Mouse (Mus musculus): ENCODE results near the gene Gm47289. TPM values are rescaled to one million over a fixed set of nuclear protein-coding genes. Genes with fewer than 3 reads are reported as not detected.

Gm47289 gene
- total RNA-seq, 1 experiment, result not detected

- in situ Hi-C loops (cut with MboI; ENCODE audit: low sequenced_read_pairs in 2 of 2, unreplicated experiment in 2 of 2), result no loop called here
Observed at GRCm38 (mm10) chr9:119119409-119120167, 39.4 kb upstream of the Gm47289 start.

GRCm38 (mm10) chr9:119120168-119120560 is 38.8 kb upstream of the Gm47289 start:
- no peak for DNase-seq (ENCODE audit: low read depth, low spot score)
- no peaks in the 10 kb centered on the region for H3K9me3 ChIP-seq (ENCODE audit: control insufficient read depth, insufficient read depth, low read depth, low read length)
- peaks cover 0 to under 1% of the 10 kb centered on the region in 2 experiments; a peak in 1 of 4 replicates for H3K4me1 ChIP-seq (ENCODE audit: control insufficient read depth in 2 of 2, insufficient read depth in 2 of 2, low read length in 2 of 2, poor library complexity in 1 of 2)
- no peak overlapping the region for H3K4me3 ChIP-seq (ENCODE audit: insufficient read depth in 1 of 2, low read depth in 1 of 2, low read length in 2 of 2, poor library complexity in 1 of 2, severe bottlenecking in 1 of 2)
- H3K9ac ChIP-seq (ENCODE audit: insufficient read depth, low read depth, low read length, poor library complexity, severe bottlenecking), result no peak overlapping the region
- H3K27ac ChIP-seq (ENCODE audit: insufficient read depth, low read depth, low read length, poor library complexity, severe bottlenecking), result no peak overlapping the region
- in situ Hi-C loops (cut with MboI; ENCODE audit: low sequenced_read_pairs in 2 of 2, unreplicated experiment in 2 of 2), result no loop called here
- TF ChIP-seq ZC3H11A (IDR thresholded peaks at IDR 0.05; ENCODE audit: borderline replicate concordance, low read depth, low read length) (no peak), ZNF384 (IDR thresholded peaks at IDR 0.05; ENCODE audit: low read depth, low read length) (no peak), MAFK (IDR thresholded peaks at IDR 0.05; ENCODE audit: insufficient read depth, low read depth, low read length) (no peak), CHD2 (IDR thresholded peaks at IDR 0.05; ENCODE audit: low read depth, low read length) (no peak), HCFC1 (IDR thresholded peaks at IDR 0.05; ENCODE audit: borderline replicate concordance, insufficient read depth, low read length) (no peak)
- no peaks in the 10 kb centered on the region for H3K36me3 ChIP-seq (ENCODE audit: control insufficient read depth, insufficient read depth, low read length, poor library complexity, severe bottlenecking)

More at GRCm38 (mm10) chr9:119119409-119120167, 39.4 kb upstream of the Gm47289 start:
- H3K27ac ChIP-seq (ENCODE audit: insufficient read depth, low read depth, low read length, poor library complexity, severe bottlenecking), result no peak overlapping the region
- H3K4me3 ChIP-seq (ENCODE audit: insufficient read depth in 1 of 2, low read depth in 1 of 2, low read length in 2 of 2, poor library complexity in 1 of 2, severe bottlenecking in 1 of 2), result no peak overlapping the region
- no peak for TF ChIP-seq ZC3H11A (IDR thresholded peaks at IDR 0.05; ENCODE audit: borderline replicate concordance, low read depth, low read length)
- H3K9ac ChIP-seq (ENCODE audit: insufficient read depth, low read depth, low read length, poor library complexity, severe bottlenecking), result no peak overlapping the region
- DNase-seq (ENCODE audit: low read depth, low spot score), result no peak
- H3K9me3 ChIP-seq (ENCODE audit: control insufficient read depth, insufficient read depth, low read depth, low read length), result no peaks in the 10 kb centered on the region
- peaks cover 0 to 2% of the 10 kb centered on the region in 2 experiments; a peak in 1 of 4 replicates for H3K4me1 ChIP-seq (ENCODE audit: control insufficient read depth in 2 of 2, insufficient read depth in 2 of 2, low read length in 2 of 2, poor library complexity in 1 of 2)
- no peaks in the 10 kb centered on the region for H3K36me3 ChIP-seq (ENCODE audit: control insufficient read depth, insufficient read depth, low read length, poor library complexity, severe bottlenecking)

DNA sequence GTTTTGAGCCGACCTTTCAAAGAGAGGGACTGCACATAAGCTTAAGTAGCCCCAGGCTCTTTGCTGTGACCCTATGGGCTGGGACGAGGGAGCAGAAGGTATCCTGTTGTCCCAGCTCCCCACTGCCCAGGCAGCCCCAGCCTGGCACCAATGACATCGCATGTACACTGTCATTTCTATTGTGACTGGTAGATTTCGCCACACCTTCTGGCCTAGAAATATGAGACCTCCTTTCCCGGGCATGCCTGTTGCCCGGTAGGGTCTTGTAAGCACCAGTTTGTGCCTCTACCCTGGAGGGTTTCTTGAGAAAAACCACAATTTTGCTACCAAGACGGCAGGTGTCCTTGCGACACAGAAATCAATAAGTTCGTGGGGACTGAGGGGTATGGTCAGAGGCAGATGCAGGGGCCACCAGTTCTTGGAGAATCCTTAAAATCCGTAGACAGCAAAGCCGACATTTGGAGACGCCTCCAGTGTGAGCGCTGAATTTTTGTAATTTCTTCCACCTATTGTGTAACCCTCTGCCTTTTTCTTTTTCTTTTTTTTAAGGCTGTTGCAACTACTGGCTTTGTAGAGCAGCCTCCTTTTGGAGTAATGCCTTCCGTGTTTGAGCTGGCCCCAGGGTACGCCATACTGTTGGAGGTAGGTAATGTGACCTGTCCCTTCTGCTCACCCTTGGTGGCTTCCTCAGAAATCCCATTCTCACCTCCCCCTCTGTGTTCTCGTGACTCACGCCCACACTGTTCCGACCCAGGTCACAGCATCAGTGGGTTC is 36.2 kb upstream of the Gm47289 start:
- Histone ChIP-seq H3K4me3 (ENCODE audit: insufficient read depth in 1 of 2, low read depth in 1 of 2, low read length in 2 of 2, poor library complexity in 1 of 2, severe bottlenecking in 1 of 2) (no peak overlapping the region), H3K4me1 (ENCODE audit: control insufficient read depth in 2 of 2, insufficient read depth in 2 of 2, low read length in 2 of 2, poor library complexity in 1 of 2) (no peaks in the 10 kb centered on the region; a peak in 1 of 4 replicates), H3K27ac (ENCODE audit: insufficient read depth, low read depth, low read length, poor library complexity, severe bottlenecking) (no peak overlapping the region), H3K9ac (ENCODE audit: insufficient read depth, low read depth, low read length, poor library complexity, severe bottlenecking) (no peak overlapping the region), H3K36me3 (ENCODE audit: control insufficient read depth, insufficient read depth, low read length, poor library complexity, severe bottlenecking) (no peaks in the 10 kb centered on the region), H3K9me3 (ENCODE audit: control insufficient read depth, insufficient read depth, low read depth, low read length) (no peaks in the 10 kb centered on the region)
- TF ChIP-seq ZC3H11A (IDR thresholded peaks at IDR 0.05; ENCODE audit: borderline replicate concordance, low read depth, low read length) (no peak), ZNF384 (IDR thresholded peaks at IDR 0.05; ENCODE audit: low read depth, low read length) (no peak), HCFC1 (IDR thresholded peaks at IDR 0.05; ENCODE audit: borderline replicate concordance, insufficient read depth, low read length) (no peak)
- in situ Hi-C loops (cut with MboI; ENCODE audit: low sequenced_read_pairs in 2 of 2, unreplicated experiment in 2 of 2), result no loop called here
- DNase-seq (ENCODE audit: low read depth, low spot score), result no peak

- H3K27ac ChIP-seq (ENCODE audit: insufficient read depth, low read depth, low read length, poor library complexity, severe bottlenecking), result no peak overlapping the region
- no peak for TF ChIP-seq MAFK (IDR thresholded peaks at IDR 0.05; ENCODE audit: insufficient read depth, low read depth, low read length)
- TF ChIP-seq HCFC1 (IDR thresholded peaks at IDR 0.05; ENCODE audit: borderline replicate concordance, insufficient read depth, low read length), result no peak
- TF ChIP-seq CHD2 (IDR thresholded peaks at IDR 0.05; ENCODE audit: low read depth, low read length), result no peak
- TF ChIP-seq ZC3H11A (IDR thresholded peaks at IDR 0.05; ENCODE audit: borderline replicate concordance, low read depth, low read length), result no peak
- no peak for TF ChIP-seq ZNF384 (IDR thresholded peaks at IDR 0.05; ENCODE audit: low read depth, low read length)
- H3K36me3 ChIP-seq (ENCODE audit: control insufficient read depth, insufficient read depth, low read length, poor library complexity, severe bottlenecking), result no peaks in the 10 kb centered on the region
- H3K4me3 ChIP-seq (ENCODE audit: insufficient read depth in 1 of 2, low read depth in 1 of 2, low read length in 2 of 2, poor library complexity in 1 of 2, severe bottlenecking in 1 of 2), result no peak overlapping the region
- no peak overlapping the region for H3K9ac ChIP-seq (ENCODE audit: insufficient read depth, low read depth, low read length, poor library complexity, severe bottlenecking)
- in situ Hi-C loops (cut with MboI; ENCODE audit: low sequenced_read_pairs in 2 of 2, unreplicated experiment in 2 of 2), result no loop called here
- H3K9me3 ChIP-seq (ENCODE audit: control insufficient read depth, insufficient read depth, low read depth, low read length), result no peaks in the 10 kb centered on the region
- H3K4me1 ChIP-seq (ENCODE audit: control insufficient read depth in 2 of 2, insufficient read depth in 2 of 2, low read length in 2 of 2, poor library complexity in 1 of 2), result no peaks in the 10 kb centered on the region
- no peak for DNase-seq (ENCODE audit: low read depth, low spot score)
Observed at GRCm38 (mm10) chr9:119128436-119129181, 30.4 kb upstream of the Gm47289 start.
